Mouse (Mus musculus): ENCODE measurements at regions not wholly inside any gene's neighbourhood (a gene's known extent, or its start where the extent isn't known, plus 50 kb on each side); places are given as distances from the start of the nearest gene placed in this dataset.

DNA sequence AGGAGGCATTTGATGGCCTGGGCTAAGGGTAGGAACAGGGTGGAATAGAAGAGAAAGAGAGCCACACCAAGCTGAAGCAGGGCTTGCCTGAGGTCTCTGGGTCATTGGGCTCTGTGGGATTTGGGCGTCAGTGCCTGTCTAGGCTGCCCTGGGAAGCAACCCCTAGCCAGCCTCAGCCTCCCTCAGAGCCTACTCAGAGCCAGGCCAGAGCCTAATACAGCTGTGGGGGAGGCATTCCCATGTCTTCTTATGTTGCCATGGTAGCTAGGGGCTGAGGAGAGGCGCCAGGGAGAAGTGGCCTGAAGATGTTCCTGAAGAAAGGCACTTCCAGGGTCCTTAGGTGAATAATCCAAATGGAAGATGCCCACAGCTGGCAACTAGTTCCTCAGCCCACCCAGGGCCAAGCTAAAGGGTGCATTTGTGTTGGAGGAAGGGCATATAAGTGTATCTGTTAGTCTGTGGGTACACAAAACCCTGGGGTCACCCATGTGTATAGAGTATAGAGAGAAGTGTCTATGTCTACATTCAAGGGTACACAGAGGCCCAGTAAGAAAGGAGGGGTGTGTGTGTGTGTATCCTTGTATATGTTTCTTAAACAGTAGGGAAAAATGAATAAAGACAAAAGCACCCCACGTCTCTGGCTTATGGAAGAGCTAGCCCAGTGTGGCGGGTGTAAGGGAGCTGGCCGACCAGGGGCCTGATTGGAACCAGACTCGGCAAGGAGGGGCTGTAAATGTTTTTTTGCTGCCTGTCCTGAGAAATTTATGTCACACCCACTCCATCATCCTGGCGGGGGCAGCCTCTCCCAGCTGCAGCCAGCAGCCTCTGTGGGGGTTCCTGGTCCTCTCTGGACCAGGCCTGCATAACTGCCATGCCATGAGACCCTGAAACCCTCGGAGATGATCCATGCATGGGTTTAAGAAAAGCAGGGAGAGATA lies 134.2 kb downstream of the Pja1 start:
- TF ChIP-seq POLR2A (IDR thresholded peaks at IDR 0.05; ENCODE audit: control insufficient read depth, low read depth, low read length), result no peak
- TF ChIP-seq CTCF (IDR thresholded peaks at IDR 0.05; ENCODE audit: control insufficient read depth, insufficient read depth, insufficient replicate concordance, low read depth, low read length), result no peak
